Comparison of ENCODE assay signal across 23 mouse cellular contexts in the genomic region with DNA sequence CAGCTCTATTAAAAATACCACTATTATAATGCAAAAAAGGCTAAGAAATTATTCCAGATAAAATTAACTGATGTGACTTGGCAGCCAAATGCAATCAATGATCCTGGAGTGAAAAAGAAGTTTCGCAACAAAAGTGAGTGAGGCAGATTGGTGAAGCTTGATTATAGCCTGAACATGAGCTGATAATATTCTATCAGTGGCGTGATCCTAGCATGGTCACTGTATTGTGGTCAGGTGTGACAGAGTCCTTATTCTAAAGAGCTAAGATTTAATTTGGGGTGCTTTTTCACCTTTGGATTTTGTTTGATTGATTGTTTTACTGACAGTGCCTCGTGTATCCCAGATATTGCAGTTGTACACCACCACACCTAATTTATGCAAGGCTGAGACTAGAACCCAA. TPM values are rescaled to one million over a fixed set of nuclear protein-coding genes. Genes with fewer than 3 reads are reported as not detected.
DNase-seq lines count a peak whose midpoint lies in the region; TF ChIP-seq lines count a peak whose summit lies in the region.
"Had no signal": no experiment of that assay in that cellular context is flagged by ENCODE, and none has a peak within 500 bp of the region (broad histone marks: within the 10 kb centered on the region; RNA-seq: fewer than 3 reads in every experiment).

No protein-coding gene starts in this region.

- no peaks in the 10 kb centered on the region for H3K27me3 ChIP-seq in liver, adult 2 months (ENCODE audit: control insufficient read depth, insufficient read depth, low read length)
- H3K27me3 ChIP-seq: CH12.LX, Patski had no signal

- no peaks in the 10 kb centered on the region; the same call in 1 of the 2 replicates for H3K4me1 ChIP-seq in liver, adult 2 months (ENCODE audit: control insufficient read depth, insufficient read depth, low read length)

- WGBS in liver, adult 2 months, result 32% methylated on average over 3 of the region's 3 CpGs

- H3K9ac ChIP-seq in liver, adult 2 months (ENCODE audit: low read depth, low read length), result no peak overlapping the region

- H3K4me3 ChIP-seq in liver, adult 2 months (ENCODE audit: insufficient read depth, low read depth, low read length), result no peak overlapping the region

- peak; percentile 91 for DNase-seq in liver, adult 2 months (ENCODE audit: extremely low read depth, low read depth, low spot score)
- no peak for DNase-seq in liver
- DNase-seq: adrenal gland, adult 2 months; adrenal gland, adult 8-10 months; adrenal gland, postnatal 10 days; adrenal gland, postnatal 14 days; adrenal gland, postnatal 25 days; adrenal gland, postnatal 36 days; B cell, adult 2 months; cerebellum, adult 11 months; cerebellum, adult 11-12 months; cerebellum, adult 18-20 months; cerebellum, adult 2 months had no signal

- H3K36me3 ChIP-seq in liver, adult 2 months (ENCODE audit: control insufficient read depth, insufficient read depth, low read length), result no peaks in the 10 kb centered on the region
- H3K36me3 ChIP-seq: G1E had no signal

- H3K27ac ChIP-seq in liver, adult 2 months (replicated peaks; ENCODE audit: insufficient read depth, low read depth, low read length), result peak overlapping the region; percentile 32; the same call in 1 of the 2 replicates

- TF ChIP-seq CTCF in liver, adult 2 months (IDR thresholded peaks at IDR 0.05; ENCODE audit: low read depth, low read length), result no peak

- no peak for TF ChIP-seq POLR2A in liver, adult 2 months (IDR thresholded peaks at IDR 0.05; ENCODE audit: extremely low read depth, insufficient read depth, low read length)

- no peaks in the 10 kb centered on the region; the same call in 1 of the 2 replicates for H3K79me2 ChIP-seq in liver, adult 2 months (ENCODE audit: control insufficient read depth, insufficient read depth, low read length)

RNA-seq across cellular contexts. Expression of gene Reck, which starts 15.9 kb away (rescaled TPM):
- 1.9 and 2.2 TPM in 2 replicates for total RNA-seq in liver, adult 2 months (2014; rRNA removed)
- 2.4 and 2.6 TPM in 2 replicates for polyA plus RNA-seq in liver, adult 2 months (2012; rRNA removed)

RNA-seq across cellular contexts. Expression of gene Olfr155, which starts 39.9 kb away (rescaled TPM):
- not detected in 2 replicates for total RNA-seq in liver, adult 2 months (2014; rRNA removed)
- not detected in 2 replicates for polyA plus RNA-seq in liver, adult 2 months (2012; rRNA removed)
- total RNA-seq: adrenal gland, adult 18-20 months; adrenal gland, adult 2 months; adrenal gland, adult 8-10 months; adrenal gland, postnatal 10 days; adrenal gland, postnatal 14 days; adrenal gland, postnatal 25 days; adrenal gland, postnatal 36 days; adrenal gland, postnatal 4 days; CH12.LX; ES-E14; MEL had no signal
- polyA plus RNA-seq: adrenal gland, adult 2 months; brain, embryonic 14.5 days; C2C12; CD4-positive, CD25-positive, alpha-beta regulatory T cell, adult 4 months; cerebellum, adult 2 months; G1E; Patski had no signal

RNA-seq across cellular contexts. Expression of gene Olfr157, which starts 51.2 kb away (rescaled TPM):
- not detected in 2 replicates for total RNA-seq in liver, adult 2 months (2014; rRNA removed)
- polyA plus RNA-seq in liver, adult 2 months (2012; rRNA removed), result not detected in 2 replicates
- total RNA-seq: adrenal gland, adult 18-20 months; adrenal gland, adult 2 months; adrenal gland, adult 8-10 months; adrenal gland, postnatal 10 days; adrenal gland, postnatal 14 days; adrenal gland, postnatal 25 days; adrenal gland, postnatal 36 days; adrenal gland, postnatal 4 days; CH12.LX; MEL had no signal
- polyA plus RNA-seq: adrenal gland, adult 2 months; brain, embryonic 14.5 days; C2C12; cerebellum, adult 2 months; G1E; Patski had no signal
